Mouse (Mus musculus) mouse embryonic stem cell (cell line): ENCODE data around the gene Vmn2r28.
"Not testable (repeated sequence)": the region's sequence is repeated elsewhere in the genome, so short reads cannot be mapped to it uniquely, and the experiment has no call there.

ENCODE experiments used
- in situ Hi-C, 2 experiments: fragments of 300-500 bp; cut with MboI; formaldehyde crosslinking; loops; 1 replicate in 1 of 2; 3 replicates in 1 of 2; pipeline ENCODE4 v1.14.3; 2019 to 2020; ENCODE audit warnings: low sequenced_read_pairs in 2 of 2, low pct_unique_long_range_greater_than_20kb in 1 of 2, mixed read lengths in 1 of 2; ENCODE audit not compliant: unreplicated experiment in 1 of 2

Gene Vmn2r28

DNA sequence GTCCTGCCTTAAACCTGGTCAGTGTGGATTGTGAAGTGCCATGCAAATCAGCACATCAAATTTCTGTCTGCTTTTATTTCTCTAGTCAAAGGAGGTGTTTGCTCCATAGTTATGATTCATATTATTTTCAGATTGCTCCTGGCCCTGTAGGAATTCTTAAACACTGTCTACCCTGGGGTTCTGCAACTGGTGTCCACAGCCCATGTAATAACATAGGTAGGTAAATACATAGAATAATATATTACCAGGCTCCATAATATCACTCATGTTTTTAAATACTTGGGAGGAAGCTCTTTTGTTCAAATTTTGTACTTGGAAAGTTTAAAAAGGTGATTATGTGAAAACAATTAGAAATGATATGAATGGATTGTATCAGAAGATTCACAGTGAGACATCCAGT, at the start of gene Vmn2r28:
Gene Vmn2r28, minus strand, starts transcription at position 101 of the 400 bp plus-strand sequence.
- in situ Hi-C loops, result not testable (repeated sequence)

- in situ Hi-C loops, result not testable (repeated sequence)
Measured at GRCm38 (mm10) chr7:5540770-5541436, 47.1 kb upstream of the Vmn2r28 start.

DNA sequence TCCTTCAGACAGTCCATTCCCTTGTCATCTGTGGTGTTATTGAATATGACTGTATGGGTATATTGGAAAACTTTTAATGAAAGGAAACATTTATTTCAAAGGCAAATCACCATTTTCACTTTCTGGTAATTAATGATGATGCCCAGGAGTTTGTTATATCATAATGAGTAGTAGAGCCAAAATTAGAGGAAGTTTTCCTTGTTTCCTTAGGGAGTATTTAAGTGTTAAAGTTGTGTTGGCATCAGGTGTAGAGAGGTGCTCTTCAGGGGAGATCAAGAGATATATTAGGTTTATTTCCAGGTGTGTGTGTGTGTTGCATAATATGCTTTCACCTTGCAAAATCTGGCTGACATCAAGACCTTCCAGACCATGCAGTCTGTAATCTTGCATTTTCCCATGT, 37.1 kb downstream of the Vmn2r28 start, which contains the start of gene Vmn1r59:
Gene Vmn1r59, minus strand, starts transcription at position 101 of the 400 bp plus-strand sequence.
- in situ Hi-C loops, result no loop called here

DNA sequence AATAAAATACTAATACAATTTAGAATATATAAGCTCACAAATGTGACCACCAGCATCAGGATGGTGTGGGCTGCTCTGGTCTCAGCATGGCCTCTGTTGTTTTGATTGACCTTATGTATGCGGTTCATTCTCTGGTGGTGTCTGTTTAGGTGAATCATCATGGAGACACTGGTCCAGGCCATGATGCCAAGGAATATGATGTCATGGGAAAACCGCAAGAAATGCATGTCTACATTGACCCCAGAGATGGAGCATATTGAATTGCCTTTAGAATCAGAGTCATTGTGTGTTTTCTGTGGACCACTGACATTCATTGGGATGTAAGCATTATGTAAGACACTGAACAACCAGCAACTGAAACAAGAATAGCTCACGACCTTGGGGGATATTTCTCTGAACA, 39.7 kb downstream of the Vmn2r28 start:
- in situ Hi-C loops, result not testable (repeated sequence)

DNA sequence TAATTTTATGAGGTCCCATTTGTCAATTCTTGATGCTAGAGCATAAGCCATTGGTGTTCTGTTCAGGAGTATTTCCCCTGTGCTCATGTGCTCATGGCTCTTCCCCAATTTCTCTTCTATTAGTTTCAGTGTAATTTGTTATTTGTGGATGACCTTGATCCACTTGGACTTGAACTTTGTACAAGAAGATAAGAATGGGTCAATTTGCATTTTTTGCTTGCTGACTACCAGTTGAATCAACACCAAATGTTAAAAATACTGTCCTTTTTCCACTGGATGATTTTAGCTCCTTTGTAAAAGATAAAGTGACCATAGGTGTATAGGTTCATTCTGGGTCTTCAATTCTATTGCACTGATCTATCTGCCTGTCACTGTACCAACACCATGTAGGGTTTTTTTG, 45.1 kb downstream of the Vmn2r28 start:
- in situ Hi-C loops, result no loop called here
